Mouse (Mus musculus): ENCODE measurements around the gene Pgam1. TPM values are rescaled to one million over a fixed set of nuclear protein-coding genes. Genes with fewer than 3 reads are reported as not detected.

The Pgam1 gene
- polyA plus RNA-seq, 1 experiment, result 289 TPM

DNA sequence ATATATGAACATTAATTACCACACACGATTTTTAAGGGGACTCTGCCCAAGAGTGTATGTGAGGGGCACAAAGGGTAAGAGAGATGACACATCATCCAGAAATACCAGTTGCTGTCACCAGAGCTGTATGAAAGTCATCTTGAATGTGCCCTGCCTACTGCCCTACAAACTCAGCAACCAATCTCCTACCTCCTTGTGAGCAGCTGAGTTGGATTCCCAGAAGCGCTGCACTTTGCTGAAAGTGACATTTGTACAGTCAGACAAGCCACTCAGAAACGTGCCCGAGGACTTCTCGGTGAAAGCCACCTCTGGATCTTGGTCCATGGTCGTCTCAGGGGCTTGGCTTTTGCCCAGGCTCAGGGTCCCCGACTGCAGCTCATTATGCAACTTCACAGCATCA is 16.8 kb upstream of the Pgam1 start:
- Histone ChIP-seq H3K4me3 (ENCODE audit: insufficient read depth, low read depth, low read length) (peak overlapping the region; percentile 88; the same call in 1 of the 2 replicates), H3K4me1 (ENCODE audit: control insufficient read depth, insufficient read depth, low read length) (peaks cover 8% of the 10 kb centered on the region), H3K27ac (ENCODE audit: insufficient read depth, low read depth, low read length) (no peak overlapping the region)
- WGBS, result 45% methylated on average over 7 of the region's 7 CpGs
- TF ChIP-seq POLR2A (IDR thresholded peaks at IDR 0.05; ENCODE audit: insufficient read depth, low read depth, low read length) (no peak), CTCF (IDR thresholded peaks at IDR 0.05; ENCODE audit: insufficient read depth, low read depth, low read length) (no peak)

DNA sequence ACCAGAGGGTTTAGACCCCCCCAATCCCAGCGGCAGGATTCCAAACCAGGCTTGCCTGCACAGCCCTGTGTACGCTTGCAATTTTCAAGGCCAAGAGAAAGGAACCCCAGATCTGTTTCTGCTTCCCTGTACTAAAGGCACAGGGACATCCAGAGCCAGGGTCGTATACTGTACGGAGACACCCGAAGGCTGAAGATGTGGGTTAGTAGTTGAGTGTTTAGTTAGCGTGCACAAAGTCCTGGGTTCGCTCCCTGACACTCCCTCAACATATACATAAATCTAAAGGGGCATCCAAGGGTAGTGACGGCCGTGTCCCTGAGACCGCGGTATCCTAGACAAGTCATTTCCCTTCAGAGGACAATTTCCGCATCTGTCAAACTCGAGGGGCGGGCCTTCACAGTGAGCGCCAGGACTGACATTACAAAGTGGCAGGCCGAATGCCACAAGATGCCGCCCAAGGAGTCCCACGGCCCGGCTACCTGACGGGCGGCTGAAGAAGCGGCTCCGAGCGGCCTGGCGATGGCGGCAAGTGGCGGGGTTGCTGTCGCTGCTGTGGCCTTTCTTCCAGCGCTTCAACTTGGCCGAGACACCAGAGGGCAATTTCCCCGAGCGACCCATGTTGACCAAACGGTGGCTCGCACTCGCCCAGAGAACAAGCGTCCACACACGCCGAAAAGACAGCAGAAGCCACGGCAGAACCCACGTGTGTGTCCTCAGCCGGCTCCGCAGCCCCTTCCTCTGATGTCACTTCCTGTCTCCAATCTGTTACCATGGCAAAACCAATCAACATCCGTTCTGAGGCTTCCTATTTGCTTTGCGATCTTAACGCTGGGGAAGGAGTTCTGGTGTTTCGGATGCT is 16.0 kb upstream of the Pgam1 start, which contains the start of gene Rrp12:
Gene Rrp12 (minus strand): TSS at position 714 of the 859 bp plus-strand sequence.
- H3K4me3 ChIP-seq (ENCODE audit: insufficient read depth, low read depth, low read length), result peak within 1 kb of the TSS; percentile 88
- under 1% methylated on average over 46 of the region's 46 CpGs for WGBS
- H3K4me1 ChIP-seq (ENCODE audit: control insufficient read depth, insufficient read depth, low read length), result peaks cover 8% of the 10 kb centered on the region
- no peak within 1 kb of the TSS for H3K27ac ChIP-seq (ENCODE audit: insufficient read depth, low read depth, low read length)
- no peak for TF ChIP-seq CTCF (IDR thresholded peaks at IDR 0.05; ENCODE audit: insufficient read depth, low read depth, low read length)

DNA sequence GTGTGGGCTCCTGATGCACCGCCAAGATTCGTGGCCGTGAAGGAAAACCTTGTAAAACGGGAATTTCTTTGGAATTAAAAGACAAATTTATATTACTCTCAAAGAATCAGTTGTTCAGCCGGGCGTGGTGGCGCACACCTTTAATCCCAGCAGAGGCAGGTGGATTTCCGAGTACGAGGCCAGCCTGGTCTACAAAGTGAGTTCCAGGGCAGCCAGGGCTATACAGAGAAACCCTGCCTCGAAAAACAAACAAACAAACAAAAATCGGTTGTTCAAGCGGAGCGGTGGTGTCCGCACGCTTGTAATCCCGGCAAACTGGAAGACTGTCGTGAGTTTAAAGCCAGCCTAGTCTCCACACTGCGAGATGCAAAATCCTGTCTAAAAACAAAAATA is 15.4 kb upstream of the Pgam1 start:
- no peak overlapping the region for H3K27ac ChIP-seq (ENCODE audit: insufficient read depth, low read depth, low read length)
- peak overlapping the region; percentile 88 for H3K4me3 ChIP-seq (ENCODE audit: insufficient read depth, low read depth, low read length)
- 10% methylated on average over 18 of the region's 18 CpGs for WGBS
- H3K4me1 ChIP-seq (ENCODE audit: control insufficient read depth, insufficient read depth, low read length), result peaks cover 8% of the 10 kb centered on the region
- TF ChIP-seq CTCF (IDR thresholded peaks at IDR 0.05; ENCODE audit: insufficient read depth, low read depth, low read length) (no peak), POLR2A (IDR thresholded peaks at IDR 0.05; ENCODE audit: insufficient read depth, low read depth, low read length) (no peak)

DNA sequence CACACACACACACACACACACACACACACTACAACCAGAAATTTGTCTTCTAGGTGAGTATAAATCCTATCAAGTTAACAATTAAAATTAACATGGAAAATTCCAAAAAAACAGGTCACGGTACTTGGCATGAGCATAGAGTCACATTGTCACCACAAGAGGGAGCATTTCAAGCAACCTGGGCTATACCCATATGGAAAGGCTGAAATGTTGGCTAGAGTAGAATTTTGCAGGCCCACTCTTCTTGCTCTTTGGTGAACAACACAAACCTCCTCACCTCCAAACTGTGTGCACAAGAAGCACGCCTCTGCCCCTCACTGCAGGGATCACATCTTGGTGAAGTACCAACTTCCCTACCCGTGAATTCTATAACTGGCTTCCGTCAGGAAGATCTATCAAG is 12.9 kb upstream of the Pgam1 start:
- H3K4me1 ChIP-seq (ENCODE audit: control insufficient read depth, insufficient read depth, low read length), result peaks cover 8% of the 10 kb centered on the region
- TF ChIP-seq CTCF (IDR thresholded peaks at IDR 0.05; ENCODE audit: insufficient read depth, low read depth, low read length) (no peak), POLR2A (IDR thresholded peaks at IDR 0.05; ENCODE audit: insufficient read depth, low read depth, low read length) (no peak)
- 57% methylated on average over 4 of the region's 4 CpGs for WGBS
- no peak overlapping the region for H3K27ac ChIP-seq (ENCODE audit: insufficient read depth, low read depth, low read length)
- H3K4me3 ChIP-seq (ENCODE audit: insufficient read depth, low read depth, low read length), result no peak overlapping the region

DNA sequence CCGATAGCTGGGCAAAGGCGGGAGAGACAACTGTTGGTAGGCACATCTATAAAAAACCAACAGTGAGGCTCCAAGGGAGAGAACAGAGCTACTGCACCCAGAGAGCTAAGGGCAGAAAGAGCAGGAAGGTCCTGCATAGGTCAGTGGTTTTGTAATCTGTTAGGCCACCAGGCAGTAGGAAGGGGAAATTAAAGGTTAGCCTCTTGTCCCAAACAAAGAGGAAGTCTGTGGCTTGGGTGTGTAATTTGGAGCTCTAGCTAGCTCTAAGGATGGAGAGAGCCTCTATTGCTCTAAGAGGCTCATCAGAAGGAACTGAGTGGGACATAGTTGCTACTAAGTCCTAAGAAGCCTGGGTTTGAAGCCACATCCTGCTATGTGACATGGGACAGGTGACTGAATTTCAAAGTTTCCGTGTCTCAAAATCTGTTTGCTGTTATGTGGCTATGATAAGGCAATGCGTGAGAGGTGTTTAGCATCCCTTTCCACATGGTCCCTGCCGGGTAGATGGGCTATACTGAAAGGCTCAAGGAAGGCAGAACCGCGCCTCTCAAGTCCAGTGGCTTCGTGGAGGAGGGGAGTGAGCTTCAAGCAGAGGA is 11.1 kb upstream of the Pgam1 start:
- H3K4me3 ChIP-seq (ENCODE audit: insufficient read depth, low read depth, low read length), result no peak overlapping the region
- H3K4me1 ChIP-seq (ENCODE audit: control insufficient read depth, insufficient read depth, low read length), result 0 out of 2 replicates have a peak, but pooled peaks cover 3% of the 10 kb centered on the region
- TF ChIP-seq CTCF (IDR thresholded peaks at IDR 0.05; ENCODE audit: insufficient read depth, low read depth, low read length) (no peak), POLR2A (IDR thresholded peaks at IDR 0.05; ENCODE audit: insufficient read depth, low read depth, low read length) (no peak)
- 88% methylated on average over 8 of the region's 8 CpGs for WGBS
- no peak overlapping the region for H3K27ac ChIP-seq (ENCODE audit: insufficient read depth, low read depth, low read length)

DNA sequence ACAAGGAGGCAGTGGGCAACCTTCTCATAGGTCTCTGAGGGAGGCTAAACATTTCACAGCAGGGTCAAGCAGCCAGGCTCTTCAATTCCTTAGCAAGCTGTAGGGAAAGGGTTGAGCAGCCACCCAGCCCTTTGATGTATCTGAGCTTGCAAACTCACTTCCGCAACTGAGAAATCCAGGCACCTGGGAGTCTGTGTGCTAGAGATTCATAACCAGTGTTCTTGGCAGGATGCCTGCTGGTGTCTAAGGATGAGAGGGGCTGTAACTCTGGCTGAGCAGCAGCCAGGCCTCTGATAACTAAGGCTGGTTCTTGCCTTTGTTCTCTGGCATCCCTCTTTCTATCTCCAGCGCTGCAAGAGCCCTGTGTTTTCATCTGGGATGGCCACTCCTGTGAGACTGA is 10.0 kb upstream of the Pgam1 start:
- 37% methylated on average over 2 of the region's 2 CpGs for WGBS
- Histone ChIP-seq H3K4me3 (ENCODE audit: insufficient read depth, low read depth, low read length) (no peak overlapping the region), H3K4me1 (ENCODE audit: control insufficient read depth, insufficient read depth, low read length) (no peaks in the 10 kb centered on the region), H3K27ac (ENCODE audit: insufficient read depth, low read depth, low read length) (no peak overlapping the region)
- TF ChIP-seq CTCF (IDR thresholded peaks at IDR 0.05; ENCODE audit: insufficient read depth, low read depth, low read length), result no peak
- TF ChIP-seq POLR2A (IDR thresholded peaks at IDR 0.05; ENCODE audit: insufficient read depth, low read depth, low read length), result no peak

DNA sequence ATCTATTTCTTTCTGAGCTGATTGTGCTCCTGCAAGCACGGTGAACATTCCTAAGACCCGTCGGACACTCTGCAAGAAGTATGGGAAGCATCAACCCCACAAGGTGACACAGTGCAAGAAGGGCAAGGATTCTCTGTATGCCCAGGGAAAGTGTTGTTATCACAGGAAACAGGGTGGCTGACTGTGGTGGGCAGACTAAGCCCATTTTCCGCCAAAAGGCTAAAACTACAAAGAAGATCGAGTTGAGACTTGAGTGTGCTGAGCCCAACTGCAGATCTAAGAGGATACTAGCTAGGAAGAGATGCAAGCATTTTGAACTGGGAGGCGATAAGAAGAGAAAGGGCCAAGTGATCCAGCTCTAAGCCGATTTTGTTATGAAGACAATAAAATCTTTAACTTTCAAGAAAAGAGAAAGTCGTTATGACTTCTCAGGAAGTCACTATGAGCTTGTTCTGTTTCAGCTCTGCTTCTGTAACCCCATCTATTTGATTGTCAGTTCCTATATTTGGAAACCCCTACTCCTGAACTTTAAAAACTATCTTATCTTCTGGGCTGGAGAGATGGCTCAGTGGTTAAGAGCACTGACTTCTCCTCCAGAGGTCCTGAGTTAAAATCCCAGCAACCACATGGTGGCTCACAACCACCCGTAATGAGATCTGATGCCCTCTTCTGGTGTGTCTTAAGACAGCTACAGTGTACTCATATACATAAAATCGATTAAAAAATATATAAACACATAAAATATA is 8.7 kb upstream of the Pgam1 start:
- no peak overlapping the region for H3K4me3 ChIP-seq (ENCODE audit: insufficient read depth, low read depth, low read length)
- 87% methylated on average over 10 of the region's 10 CpGs for WGBS
- no peaks in the 10 kb centered on the region for H3K4me1 ChIP-seq (ENCODE audit: control insufficient read depth, insufficient read depth, low read length)
- H3K27ac ChIP-seq (ENCODE audit: insufficient read depth, low read depth, low read length), result no peak overlapping the region
- no peak for TF ChIP-seq POLR2A (IDR thresholded peaks at IDR 0.05; ENCODE audit: insufficient read depth, low read depth, low read length)
- no peak for TF ChIP-seq CTCF (IDR thresholded peaks at IDR 0.05; ENCODE audit: insufficient read depth, low read depth, low read length)

DNA sequence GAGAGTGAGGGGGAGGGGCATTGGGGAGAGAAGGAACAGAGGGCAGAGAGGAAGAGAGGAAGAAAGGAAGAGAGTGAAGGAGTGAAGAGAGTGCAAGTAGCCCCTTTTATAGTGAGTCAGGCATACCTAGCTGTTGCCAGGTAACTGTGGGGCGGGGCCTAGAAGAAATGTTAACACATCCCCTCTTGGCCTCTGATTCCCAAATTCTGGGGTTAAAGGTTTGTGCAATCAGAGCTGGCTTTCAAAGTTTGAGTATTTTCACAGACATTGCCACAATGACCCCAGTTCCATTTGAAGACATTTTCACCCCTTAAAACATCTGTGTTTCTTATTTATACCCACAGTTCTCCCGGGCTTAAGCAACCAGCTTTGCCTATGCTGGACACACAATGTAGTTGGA is 6.5 kb upstream of the Pgam1 start:
- WGBS, result 93% methylated on average over 2 of the region's 2 CpGs
- no peaks in the 10 kb centered on the region for H3K4me1 ChIP-seq (ENCODE audit: control insufficient read depth, insufficient read depth, low read length)
- TF ChIP-seq POLR2A (IDR thresholded peaks at IDR 0.05; ENCODE audit: insufficient read depth, low read depth, low read length) (no peak), CTCF (IDR thresholded peaks at IDR 0.05; ENCODE audit: insufficient read depth, low read depth, low read length) (no peak)
- no peak overlapping the region for H3K27ac ChIP-seq (ENCODE audit: insufficient read depth, low read depth, low read length)
- no peak overlapping the region for H3K4me3 ChIP-seq (ENCODE audit: insufficient read depth, low read depth, low read length)

Data from olfactory bulb, adult 2 months (tissue).